Mouse (Mus musculus) myocyte (in vitro differentiated cells): ENCODE data around the gene Hsd17b1. TPM values are rescaled to one million over a fixed set of nuclear protein-coding genes. Genes with fewer than 3 reads are reported as not detected.

ENCODE experiments used
- H3K27me3 ChIP-seq: one replicate; pipeline ENCODE4 v1.6.1; 2011; ENCODE audit not compliant: control insufficient read depth, insufficient read depth, insufficient read length
- H3K36me3 ChIP-seq: one replicate; pipeline ENCODE4 v1.6.1; 2011; ENCODE audit not compliant: control insufficient read depth, insufficient read depth
- H3K4me2 ChIP-seq: one replicate; pipeline ENCODE4 v1.6.1; 2011; ENCODE audit warnings: low read depth, control low read depth
- H3K4me3 ChIP-seq: one replicate; pipeline ENCODE4 v1.5.1; 2011; ENCODE audit warnings: mild to moderate bottlenecking, control low read depth, moderate library complexity
- H3K79me2 ChIP-seq: one replicate; pipeline ENCODE4 v1.6.1; 2011; ENCODE audit not compliant: control insufficient read depth, insufficient read depth
- H3ac ChIP-seq: one replicate; pipeline ENCODE4 v1.6.1; 2011; ENCODE audit not compliant: control insufficient read depth, insufficient read length
- CEBPB ChIP-seq: IDR thresholded peaks from 2 replicates; pipeline ENCODE4 v1.6.1; 2011; ENCODE audit warnings: mild to moderate bottlenecking, moderate library complexity; ENCODE audit not compliant: poor library complexity, insufficient read depth, severe bottlenecking
- E2F4 ChIP-seq: IDR thresholded peaks from one replicate; pipeline ENCODE4 v1.6.1; 2011; ENCODE audit warnings: mild to moderate bottlenecking, control low read depth, moderate library complexity; ENCODE audit not compliant: insufficient read depth
- MAX ChIP-seq: IDR thresholded peaks from one replicate; pipeline ENCODE4 v1.6.1; 2011; ENCODE audit warnings: low read depth, mild to moderate bottlenecking, control low read depth
- MYOD1 ChIP-seq, 3 experiments: IDR thresholded peaks; one replicate each; pipeline ENCODE4 v1.6.1; 2011; ENCODE audit warnings: control low read depth in 2 of 3, low read depth in 2 of 3, mild to moderate bottlenecking in 2 of 3, moderate library complexity in 1 of 3; ENCODE audit not compliant: insufficient read length in 2 of 3, control insufficient read depth in 1 of 3
- MYOG ChIP-seq, 3 experiments: IDR thresholded peaks; one replicate each; pipeline ENCODE4 v1.6.1; 2011; ENCODE audit warnings: control low read depth in 2 of 3, low read depth in 2 of 3, mild to moderate bottlenecking in 2 of 3; ENCODE audit not compliant: insufficient read length in 2 of 3, control insufficient read depth in 1 of 3, insufficient read depth in 1 of 3
- POLR2A ChIP-seq: IDR thresholded peaks from one replicate; pipeline ENCODE4 v1.6.1; 2011; ENCODE audit warnings: low read depth, mild to moderate bottlenecking, control low read depth, moderate library complexity; ENCODE audit not compliant: insufficient read length
- POLR2AphosphoS2 ChIP-seq: IDR thresholded peaks from one replicate; pipeline ENCODE4 v1.6.1; 2011; ENCODE audit warnings: low read depth, control low read depth; ENCODE audit not compliant: insufficient read length
- REST ChIP-seq: IDR thresholded peaks from one replicate; pipeline ENCODE4 v1.6.1; 2011; ENCODE audit warnings: mild to moderate bottlenecking, control low read depth, moderate library complexity; ENCODE audit not compliant: insufficient read depth, insufficient read length
- SRF ChIP-seq: IDR thresholded peaks from one replicate; pipeline ENCODE4 v1.6.1; 2011; ENCODE audit warnings: low read depth; ENCODE audit not compliant: control insufficient read depth, insufficient read length
- TCF12 ChIP-seq: IDR thresholded peaks from one replicate; pipeline ENCODE4 v1.6.1; 2011; ENCODE audit warnings: mild to moderate bottlenecking, control low read depth; ENCODE audit not compliant: poor library complexity, insufficient read depth, severe bottlenecking
- TCF3 ChIP-seq: IDR thresholded peaks from one replicate; pipeline ENCODE4 v1.6.1; 2011; ENCODE audit warnings: low read depth, control low read depth; ENCODE audit not compliant: insufficient read length
- USF1 ChIP-seq: IDR thresholded peaks from one replicate; pipeline ENCODE4 v1.6.1; 2011; ENCODE audit warnings: low read depth, mild to moderate bottlenecking, control low read depth, moderate library complexity
- polyA plus RNA-seq: library from polyadenylated mRNA; unstranded; fragments of >200 nt; fragmentation: generic; extraction: Trizol; gene quantifications from one replicate; pipeline ENCODE4 v1.2.1, GENCODE M21; 2012; ENCODE audit warnings: missing spikeins

Hsd17b1 gene
- 0.49 TPM for polyA plus RNA-seq

DNA sequence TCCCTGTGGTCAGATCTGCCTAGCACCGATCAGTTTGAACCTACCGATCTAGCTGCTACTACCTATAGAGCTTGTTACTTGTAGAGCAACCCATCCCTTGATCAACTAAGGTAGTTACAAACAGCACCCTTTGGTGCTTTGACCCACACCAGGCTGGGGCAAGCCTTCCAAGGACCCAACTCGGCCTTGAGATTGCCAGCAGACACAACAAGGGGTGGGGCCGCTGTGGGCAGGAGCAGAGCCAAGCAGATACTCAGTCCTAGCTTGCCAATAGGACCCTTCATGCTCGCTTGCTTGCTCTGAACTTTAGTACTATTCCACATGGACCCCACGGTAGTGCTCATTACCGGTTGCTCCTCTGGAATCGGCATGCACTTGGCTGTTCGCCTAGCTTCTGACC, at the start of gene Hsd17b1:
Gene Hsd17b1, plus strand, starts transcription at position 291 of the 400 bp plus-strand sequence.
- Histone ChIP-seq H3K4me3 (no peak within 1 kb of the TSS), H3K4me2 (no peak within 1 kb of the TSS), H3K36me3 (no peaks in the 10 kb centered on the region), H3K79me2 (no peaks in the 10 kb centered on the region), H3K27me3 (no peaks in the 10 kb centered on the region), H3ac (no peak within 1 kb of the TSS)
- no peak for TF ChIP-seq TCF3
- no peak for TF ChIP-seq USF1
- TF ChIP-seq E2F4 = no peak
- no peak for TF ChIP-seq TCF12
- TF ChIP-seq POLR2AphosphoS2 = no peak
- no peak for TF ChIP-seq MYOD1 (IDR thresholded peaks at IDR 0.05; ENCODE audit: control insufficient read depth in 1 of 3, insufficient read length in 2 of 3, low read depth in 2 of 3)
- TF ChIP-seq MAX = no peak
- no peak for TF ChIP-seq MYOG (IDR thresholded peaks at IDR 0.05; ENCODE audit: control insufficient read depth in 1 of 3, insufficient read depth in 1 of 3, insufficient read length in 2 of 3, low read depth in 2 of 3)
- no peak for TF ChIP-seq POLR2A

GRCm38 (mm10) chr11:101029320-101029719, 48.9 kb upstream of the Hsd17b1 start:
- H3K36me3 ChIP-seq = peaks cover 35% of the 10 kb centered on the region
- no peaks in the 10 kb centered on the region for H3K27me3 ChIP-seq
- no peak for TF ChIP-seq REST
- TF ChIP-seq MYOD1 (IDR thresholded peaks at IDR 0.05; ENCODE audit: control insufficient read depth in 1 of 3, insufficient read length in 2 of 3, low read depth in 2 of 3) = peak in 1 of 3 experiments; percentile 40
- TF ChIP-seq CEBPB = no peak
- no peak for TF ChIP-seq SRF
- no peaks in the 10 kb centered on the region for H3K79me2 ChIP-seq
- H3ac ChIP-seq = no peak overlapping the region
- no peak overlapping the region for H3K4me2 ChIP-seq
- H3K4me3 ChIP-seq = no peak overlapping the region

DNA sequence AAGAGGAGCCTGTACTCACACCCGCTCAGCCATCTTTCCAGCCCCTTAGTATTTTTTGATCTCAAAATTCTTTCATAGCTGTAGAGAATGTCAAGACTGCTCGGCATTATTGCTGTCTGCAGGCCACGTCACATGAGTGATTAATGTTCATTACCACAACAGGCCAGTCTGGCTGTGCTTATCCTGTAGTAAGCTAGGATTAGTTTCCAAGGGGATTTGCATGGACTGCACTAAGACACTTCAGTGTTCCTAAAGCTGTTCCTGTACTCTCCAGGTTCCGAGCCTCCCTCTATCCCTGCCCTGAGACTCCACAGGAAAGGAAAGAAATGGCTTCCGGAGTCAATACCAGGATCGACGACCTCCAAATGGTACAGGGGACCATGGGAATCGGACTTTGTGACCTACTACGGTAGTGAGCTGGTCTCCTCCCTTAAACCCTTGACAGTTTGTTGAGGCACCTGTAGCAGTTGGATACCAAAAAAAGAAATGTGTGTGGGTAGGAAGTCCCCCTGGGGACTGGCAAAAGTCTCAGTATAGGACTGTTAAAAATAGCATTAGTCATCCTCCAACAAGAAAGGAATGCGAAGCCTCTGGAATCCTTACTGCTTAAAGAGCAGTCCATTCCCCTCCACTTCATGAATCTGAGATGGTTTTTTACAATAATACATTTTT, 47.9 kb upstream of the Hsd17b1 start:
- no peak for TF ChIP-seq MAX
- peak in 1 of 3 experiments; percentile 25 for TF ChIP-seq MYOD1 (IDR thresholded peaks at IDR 0.05; ENCODE audit: control insufficient read depth in 1 of 3, insufficient read length in 2 of 3, low read depth in 2 of 3)
- H3K79me2 ChIP-seq = no peaks in the 10 kb centered on the region
- no peak overlapping the region for H3ac ChIP-seq
- H3K4me2 ChIP-seq = peak overlapping the region; percentile 16
- H3K27me3 ChIP-seq = no peaks in the 10 kb centered on the region
- peaks cover 32% of the 10 kb centered on the region for H3K36me3 ChIP-seq
- no peak overlapping the region for H3K4me3 ChIP-seq

- Histone ChIP-seq H3K36me3 (peaks cover 32% of the 10 kb centered on the region), H3K79me2 (no peaks in the 10 kb centered on the region), H3K4me3 (no peak overlapping the region), H3K27me3 (no peaks in the 10 kb centered on the region), H3ac (no peak overlapping the region), H3K4me2 (no peak overlapping the region)
- TF ChIP-seq MYOG (IDR thresholded peaks at IDR 0.05; ENCODE audit: control insufficient read depth in 1 of 3, insufficient read depth in 1 of 3, insufficient read length in 2 of 3, low read depth in 2 of 3) (no peak), SRF (no peak), POLR2AphosphoS2 (no peak), TCF12 (no peak), USF1 (no peak), POLR2A (no peak), TCF3 (no peak), MYOD1 (IDR thresholded peaks at IDR 0.05; ENCODE audit: control insufficient read depth in 1 of 3, insufficient read length in 2 of 3, low read depth in 2 of 3) (no peak), E2F4 (no peak), REST (no peak), MAX (no peak), CEBPB (no peak)
Measured at GRCm38 (mm10) chr11:101030808-101031156, 47.4 kb upstream of the Hsd17b1 start.

GRCm38 (mm10) chr11:101031470-101031869, 46.7 kb upstream of the Hsd17b1 start:
- TF ChIP-seq USF1 (no peak), MAX (no peak), E2F4 (no peak), POLR2A (no peak), TCF3 (no peak), SRF (no peak), CEBPB (no peak), POLR2AphosphoS2 (no peak), MYOG (IDR thresholded peaks at IDR 0.05; ENCODE audit: control insufficient read depth in 1 of 3, insufficient read depth in 1 of 3, insufficient read length in 2 of 3, low read depth in 2 of 3) (no peak), REST (no peak), MYOD1 (IDR thresholded peaks at IDR 0.05; ENCODE audit: control insufficient read depth in 1 of 3, insufficient read length in 2 of 3, low read depth in 2 of 3) (no peak), TCF12 (no peak)
- Histone ChIP-seq H3K27me3 (no peaks in the 10 kb centered on the region), H3K4me3 (no peak overlapping the region), H3ac (no peak overlapping the region), H3K79me2 (no peaks in the 10 kb centered on the region), H3K36me3 (peaks cover 32% of the 10 kb centered on the region), H3K4me2 (no peak overlapping the region)
